Mouse (Mus musculus) duodenum, adult 2 months (tissue): ENCODE measurements around the gene Tex35. TPM values are rescaled to one million over a fixed set of nuclear protein-coding genes. Genes with fewer than 3 reads are reported as not detected.

Source experiments
- polyA plus RNA-seq: library from polyadenylated mRNA; depleted of rRNA; stranded (reverse); fragments of >200 nt; gene quantifications from 2 replicates; pipeline ENCODE4 v1.2.3, GENCODE M21; 2012; ENCODE audit warnings: low replicate concordance; rRNA removed

Tex35 gene
- polyA plus RNA-seq = not detected in 2 replicates

DNA sequence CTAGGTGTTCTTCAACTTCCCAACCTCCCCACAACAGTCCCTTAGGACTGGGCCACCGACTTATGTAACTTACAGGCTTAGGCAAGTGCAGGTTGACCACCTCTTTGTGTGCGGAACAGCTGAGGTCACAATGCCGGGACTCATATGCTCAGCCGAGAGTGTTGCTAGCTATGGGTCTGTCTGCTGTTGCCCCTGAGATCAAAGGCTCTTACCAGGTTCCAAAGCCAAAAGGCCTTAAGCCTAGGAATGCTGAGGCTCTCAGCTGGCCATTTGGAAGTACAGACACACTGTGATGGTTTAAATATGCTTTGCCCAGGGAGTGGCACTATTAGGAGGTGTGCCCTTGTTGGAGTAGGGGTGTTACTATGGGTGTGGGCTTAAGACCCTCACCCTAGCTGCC lies at the start of gene Tex35:
TSS of gene Tex35 (minus strand) at position 101 of the 400 bp plus-strand sequence.

Other genes starting within 250 kb of the Tex35 start
- gene Ralgps2, start 169.1 kb downstream of the Tex35 start, polyA plus RNA-seq = 8.4 and 10.5 TPM in 2 replicates